Mouse (Mus musculus): ENCODE data around the gene Nrp1. TPM values are rescaled to one million over a fixed set of nuclear protein-coding genes. Genes with fewer than 3 reads are reported as not detected.
A peak's percentile ranks its signal among the peaks of the same experiment; 100 is the strongest.

Nrp1 gene
- polyA plus RNA-seq, 1 experiment = 6.0 TPM

- Histone ChIP-seq H3K4me3 (replicated peaks; ENCODE audit: control insufficient read depth, low read depth, low read length) (peak overlapping the region; percentile 82), H3K27ac (ENCODE audit: control insufficient read depth, insufficient read depth, low read depth, low read length, poor library complexity) (peak overlapping the region; percentile 66), H3K4me1 (ENCODE audit: control insufficient read depth, insufficient read depth, low read length) (no peaks in the 10 kb centered on the region; the same call in 1 of the 2 replicates)
- TF ChIP-seq CTCF (IDR thresholded peaks at IDR 0.05; ENCODE audit: control insufficient read depth, insufficient read depth, low read length) (no peak), POLR2A (IDR thresholded peaks at IDR 0.05; ENCODE audit: borderline replicate concordance, control insufficient read depth, low read depth, low read length) (0 out of 2 replicates have a peak, but pooled peaks have one; percentile 5)
- WGBS = under 1% methylated on average over 39 of the region's 41 CpGs
These were observed 534 bp downstream of the Nrp1 start for GRCm38 (mm10) chr8:128358756-128359520.

GRCm38 (mm10) chr8:128359521-128360318, 1.3 kb downstream of the Nrp1 start:
- H3K4me3 ChIP-seq (replicated peaks; ENCODE audit: control insufficient read depth, low read depth, low read length) = peak overlapping the region; percentile 82
- WGBS = 2% methylated on average over 40 of the region's 40 CpGs
- no peak for TF ChIP-seq CTCF (IDR thresholded peaks at IDR 0.05; ENCODE audit: control insufficient read depth, insufficient read depth, low read length)
- no peaks in the 10 kb centered on the region for H3K4me1 ChIP-seq (ENCODE audit: control insufficient read depth, insufficient read depth, low read length)
- peak overlapping the region; percentile 36; the same call in 1 of the 2 replicates for H3K27ac ChIP-seq (ENCODE audit: control insufficient read depth, insufficient read depth, low read depth, low read length, poor library complexity)

- TF ChIP-seq CTCF (IDR thresholded peaks at IDR 0.05; ENCODE audit: control insufficient read depth, insufficient read depth, low read length) (no peak), POLR2A (IDR thresholded peaks at IDR 0.05; ENCODE audit: borderline replicate concordance, control insufficient read depth, low read depth, low read length) (no peak)
- WGBS = 66% methylated on average over 5 of the region's 5 CpGs
- no peak overlapping the region for H3K27ac ChIP-seq (ENCODE audit: control insufficient read depth, insufficient read depth, low read depth, low read length, poor library complexity)
- H3K4me1 ChIP-seq (ENCODE audit: control insufficient read depth, insufficient read depth, low read length) = no peaks in the 10 kb centered on the region
- H3K4me3 ChIP-seq (replicated peaks; ENCODE audit: control insufficient read depth, low read depth, low read length) = no peak overlapping the region
These were observed 3.0 kb downstream of the Nrp1 start for GRCm38 (mm10) chr8:128361343-128361870.

GRCm38 (mm10) chr8:128362940-128363595, 4.7 kb downstream of the Nrp1 start:
- Histone ChIP-seq H3K27ac (ENCODE audit: control insufficient read depth, insufficient read depth, low read depth, low read length, poor library complexity) (no peak overlapping the region), H3K4me3 (replicated peaks; ENCODE audit: control insufficient read depth, low read depth, low read length) (no peak overlapping the region), H3K4me1 (ENCODE audit: control insufficient read depth, insufficient read depth, low read length) (no peaks in the 10 kb centered on the region)
- WGBS = 11% methylated on average over 11 of the region's 11 CpGs
- TF ChIP-seq POLR2A (IDR thresholded peaks at IDR 0.05; ENCODE audit: borderline replicate concordance, control insufficient read depth, low read depth, low read length) (no peak), CTCF (IDR thresholded peaks at IDR 0.05; ENCODE audit: control insufficient read depth, insufficient read depth, low read length) (peak; percentile 78)

- no peak for TF ChIP-seq POLR2A (IDR thresholded peaks at IDR 0.05; ENCODE audit: borderline replicate concordance, control insufficient read depth, low read depth, low read length)
- no peak for TF ChIP-seq CTCF (IDR thresholded peaks at IDR 0.05; ENCODE audit: control insufficient read depth, insufficient read depth, low read length)
- no peak overlapping the region for H3K4me3 ChIP-seq (replicated peaks; ENCODE audit: control insufficient read depth, low read depth, low read length)
- WGBS = 76% methylated on average over 4 of the region's 4 CpGs
- no peaks in the 10 kb centered on the region for H3K4me1 ChIP-seq (ENCODE audit: control insufficient read depth, insufficient read depth, low read length)
- H3K27ac ChIP-seq (ENCODE audit: control insufficient read depth, insufficient read depth, low read depth, low read length, poor library complexity) = no peak overlapping the region
These were observed 12.1 kb downstream of the Nrp1 start for GRCm38 (mm10) chr8:128370496-128370895.

- 77% methylated on average over 6 of the region's 6 CpGs for WGBS
- TF ChIP-seq CTCF (IDR thresholded peaks at IDR 0.05; ENCODE audit: control insufficient read depth, insufficient read depth, low read length) (no peak), POLR2A (IDR thresholded peaks at IDR 0.05; ENCODE audit: borderline replicate concordance, control insufficient read depth, low read depth, low read length) (no peak)
These were observed 12.6 kb downstream of the Nrp1 start for GRCm38 (mm10) chr8:128371026-128371425.

GRCm38 (mm10) chr8:128371789-128372188, 13.4 kb downstream of the Nrp1 start:
- no peak overlapping the region for H3K27ac ChIP-seq (ENCODE audit: control insufficient read depth, insufficient read depth, low read depth, low read length, poor library complexity)

More at GRCm38 (mm10) chr8:128371026-128371425, 12.6 kb downstream of the Nrp1 start:
- no peak overlapping the region for H3K4me3 ChIP-seq (replicated peaks; ENCODE audit: control insufficient read depth, low read depth, low read length)
- no peaks in the 10 kb centered on the region for H3K4me1 ChIP-seq (ENCODE audit: control insufficient read depth, insufficient read depth, low read length)
- H3K27ac ChIP-seq (ENCODE audit: control insufficient read depth, insufficient read depth, low read depth, low read length, poor library complexity) = no peak overlapping the region

More at GRCm38 (mm10) chr8:128371789-128372188, 13.4 kb downstream of the Nrp1 start:
- WGBS = 77% methylated on average over 3 of the region's 3 CpGs
- no peaks in the 10 kb centered on the region for H3K4me1 ChIP-seq (ENCODE audit: control insufficient read depth, insufficient read depth, low read length)
- no peak overlapping the region for H3K4me3 ChIP-seq (replicated peaks; ENCODE audit: control insufficient read depth, low read depth, low read length)
- TF ChIP-seq POLR2A (IDR thresholded peaks at IDR 0.05; ENCODE audit: borderline replicate concordance, control insufficient read depth, low read depth, low read length) = no peak
- TF ChIP-seq CTCF (IDR thresholded peaks at IDR 0.05; ENCODE audit: control insufficient read depth, insufficient read depth, low read length) = no peak
